Mouse (Mus musculus) frontal cortex, postnatal 10 days (tissue): Measurements from ENCODE around the gene Ppig.

Source experiments
- DNase-seq, 2 experiments: peaks; one replicate each; pipeline ENCODE4 v3.0.0; 2022; ENCODE audit warnings: low spot score in 2 of 2, mixed read lengths in 1 of 2

Ppig gene

GRCm38 (mm10) chr2:69760980-69761379, 38.6 kb downstream of the Ppig start:
- no peak for DNase-seq

- no peak for DNase-seq
Measured at GRCm38 (mm10) chr2:69763340-69763739, 41.0 kb downstream of the Ppig start.

GRCm38 (mm10) chr2:69764716-69765115, 42.4 kb downstream of the Ppig start:
- DNase-seq = no peak

- peak; percentile 21 to 49 for DNase-seq
Measured at GRCm38 (mm10) chr2:69773331-69773730, 51.0 kb downstream of the Ppig start.

GRCm38 (mm10) chr2:69777985-69778835, 55.9 kb downstream of the Ppig start:
- no peak for DNase-seq

GRCm38 (mm10) chr2:69778836-69779177, 56.5 kb downstream of the Ppig start:
- no peak for DNase-seq

GRCm38 (mm10) chr2:69788974-69789373, 66.6 kb downstream of the Ppig start:
- DNase-seq = no peak

GRCm38 (mm10) chr2:69789429-69790069, 67.2 kb downstream of the Ppig start, which contains the start of the genes Ccdc173 and Phospho2:
TSS of gene Ccdc173 (minus strand) at chr2:69789575.
TSS of gene Phospho2 (plus strand) at chr2:69789623.
- DNase-seq = peak; percentile 96 to 98

- peak; percentile 32 to 75 for DNase-seq
Measured at GRCm38 (mm10) chr2:69790285-69790684, 67.9 kb downstream of the Ppig start.

- no peak for DNase-seq
Measured at GRCm38 (mm10) chr2:69790722-69791121, 68.4 kb downstream of the Ppig start.

- peak in 1 of 2 experiments; percentile 39 for DNase-seq
Measured at GRCm38 (mm10) chr2:69802911-69803312, 80.6 kb downstream of the Ppig start.
